Mouse (Mus musculus): ENCODE data around the gene Cacng6.
"Not testable (repeated sequence)": the region's sequence is repeated elsewhere in the genome, so short reads cannot be mapped to it uniquely, and the experiment has no call there.

Cacng6 gene

DNA sequence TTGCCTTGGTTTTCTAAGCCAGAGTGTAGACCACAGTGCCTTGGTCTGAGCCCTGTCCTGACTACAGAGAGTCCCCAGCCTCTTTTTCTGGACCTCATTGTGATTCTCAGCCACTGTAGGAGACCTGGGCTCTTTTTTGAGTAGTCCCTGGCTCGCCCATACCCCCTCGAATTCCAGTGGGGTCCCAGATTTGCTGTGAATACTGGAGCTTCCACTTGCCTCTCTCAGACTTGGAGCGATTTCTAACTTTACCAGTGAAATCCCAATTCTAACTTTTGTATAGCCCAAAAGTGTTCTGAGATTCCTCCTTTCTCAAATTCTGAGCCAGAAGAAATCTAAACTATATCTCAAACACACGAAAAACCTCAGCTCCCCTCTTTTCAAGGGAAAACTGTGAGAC lies at the start of gene Cacng6:
TSS of gene Cacng6 (plus strand) at position 301 of the 400 bp plus-strand sequence.
- DNase-seq (ENCODE audit: low read depth), result no peak

DNA sequence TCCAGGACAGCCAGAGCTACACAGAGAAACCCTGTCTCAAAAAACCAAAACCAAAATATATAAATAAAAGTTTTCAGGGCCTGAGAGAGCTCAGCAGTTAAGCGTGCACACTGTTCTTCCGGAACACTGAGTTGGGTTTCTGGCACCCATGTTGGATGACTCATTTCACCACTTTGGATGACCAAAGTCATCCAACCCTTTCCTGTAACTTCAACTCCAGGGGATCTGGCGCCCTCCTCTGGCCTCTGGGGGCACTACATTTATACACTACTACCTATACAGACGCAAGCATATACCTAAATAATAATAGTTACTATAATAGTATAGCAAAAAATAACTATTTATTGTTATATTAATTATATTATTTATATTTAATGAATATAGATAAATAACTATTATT lies 47.2 kb upstream of the Cacng6 start:
- no peak for DNase-seq (ENCODE audit: low read depth)

GRCm38 (mm10) chr7:3382123-3382522 lies 41.9 kb upstream of the Cacng6 start:
- no peak for DNase-seq (ENCODE audit: low read depth)

GRCm38 (mm10) chr7:3384807-3385319 lies 39.1 kb upstream of the Cacng6 start:
- DNase-seq (ENCODE audit: low read depth), result no peak

- no peak for DNase-seq (ENCODE audit: low read depth)
Measured at GRCm38 (mm10) chr7:3386036-3386730, 37.8 kb upstream of the Cacng6 start.

- DNase-seq (ENCODE audit: low read depth), result no peak
Measured at GRCm38 (mm10) chr7:3387761-3388160, 36.2 kb upstream of the Cacng6 start.

- DNase-seq (ENCODE audit: low read depth), result no peak
Measured at GRCm38 (mm10) chr7:3388885-3389284, 35.1 kb upstream of the Cacng6 start.

- DNase-seq (ENCODE audit: low read depth), result no peak
Measured at GRCm38 (mm10) chr7:3389444-3390412, 34.3 kb upstream of the Cacng6 start.

DNA sequence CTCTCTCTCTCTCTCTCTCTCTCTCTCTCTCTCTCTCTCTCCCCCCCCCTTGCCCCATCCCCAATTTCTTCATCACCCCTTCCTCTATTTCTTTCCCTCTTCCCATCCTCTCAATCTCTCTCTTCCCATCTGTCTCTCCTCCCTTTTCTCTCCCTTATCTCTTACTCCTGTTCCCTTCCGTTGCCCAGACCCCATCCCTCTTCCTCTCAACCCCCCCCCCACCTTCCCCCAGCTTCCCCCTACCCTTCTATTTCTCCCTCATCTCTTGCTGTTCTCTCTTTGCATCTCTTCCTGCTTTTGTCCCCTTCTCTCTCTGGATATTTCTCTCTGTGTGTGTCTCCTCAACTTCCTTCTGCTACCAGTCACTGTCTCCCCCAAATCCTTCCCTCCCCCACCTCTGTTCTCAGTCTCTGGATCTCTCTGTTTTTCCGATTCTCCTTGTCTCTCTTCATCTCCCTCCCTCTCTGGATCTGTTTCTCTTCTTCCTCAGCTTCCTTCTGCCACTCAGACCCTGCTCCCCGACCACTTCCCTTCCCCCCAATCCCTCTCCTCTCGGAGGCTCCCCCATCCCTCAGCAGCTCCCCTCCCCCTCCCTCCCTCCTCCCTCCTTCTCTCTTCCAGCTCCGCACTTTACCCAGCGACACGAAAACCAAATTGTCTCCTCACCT lies 33.4 kb upstream of the Cacng6 start, which contains the start of gene Cacng8:
TSS of gene Cacng8 (plus strand) at position 271 of the 668 bp plus-strand sequence.
- DNase-seq (ENCODE audit: low read depth), result no peak

DNA sequence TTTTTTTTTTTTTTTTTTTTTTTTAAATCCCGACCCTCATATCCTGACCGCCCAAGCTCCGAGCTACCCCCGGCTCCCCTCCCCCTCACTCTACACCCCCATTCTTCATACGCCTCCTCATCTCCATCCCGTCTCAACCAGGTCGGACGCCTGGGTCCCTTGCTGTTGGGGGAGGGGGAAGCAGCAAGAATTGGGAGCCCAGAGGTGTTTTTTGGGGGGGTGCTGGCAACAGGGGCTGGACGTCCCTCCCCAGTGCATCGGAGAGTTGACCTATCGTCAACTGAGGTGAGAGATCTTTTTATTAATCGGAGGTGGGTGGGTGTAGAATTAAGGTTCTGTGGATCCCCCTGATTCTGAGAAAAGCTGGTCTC lies 32.9 kb upstream of the Cacng6 start:
- no peak for DNase-seq (ENCODE audit: low read depth)

- DNase-seq (ENCODE audit: low read depth), result no peak
Measured at GRCm38 (mm10) chr7:3391809-3392208, 32.2 kb upstream of the Cacng6 start.

DNA sequence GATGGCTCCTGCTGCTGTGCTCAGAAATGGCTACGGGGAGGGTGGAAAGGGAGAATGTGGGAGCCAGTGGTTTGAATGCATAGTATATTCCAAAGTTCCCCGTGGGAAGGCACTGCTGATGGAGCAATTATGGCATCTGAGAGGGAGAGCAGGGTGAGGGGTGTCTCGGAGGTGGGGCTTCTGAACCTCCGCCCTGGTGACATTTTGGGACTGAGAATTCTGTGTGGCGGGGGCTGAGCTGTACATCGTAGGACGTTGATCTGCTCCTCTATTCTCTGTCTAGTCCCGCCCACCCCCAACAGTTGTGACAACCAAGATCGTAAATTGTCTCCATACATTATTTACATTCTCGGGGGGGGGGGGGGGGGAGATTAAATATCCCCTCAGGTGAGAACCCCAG lies 26.6 kb upstream of the Cacng6 start:
- no peak for DNase-seq (ENCODE audit: low read depth)

- DNase-seq (ENCODE audit: low read depth), result no peak
Measured at GRCm38 (mm10) chr7:3397797-3398196, 26.2 kb upstream of the Cacng6 start.

- not testable (repeated sequence) for DNase-seq (ENCODE audit: low read depth)
Measured at GRCm38 (mm10) chr7:3398363-3398762, 25.6 kb upstream of the Cacng6 start.

- no peak for DNase-seq (ENCODE audit: low read depth)
Measured at GRCm38 (mm10) chr7:3399937-3400336, 24.1 kb upstream of the Cacng6 start.

DNA sequence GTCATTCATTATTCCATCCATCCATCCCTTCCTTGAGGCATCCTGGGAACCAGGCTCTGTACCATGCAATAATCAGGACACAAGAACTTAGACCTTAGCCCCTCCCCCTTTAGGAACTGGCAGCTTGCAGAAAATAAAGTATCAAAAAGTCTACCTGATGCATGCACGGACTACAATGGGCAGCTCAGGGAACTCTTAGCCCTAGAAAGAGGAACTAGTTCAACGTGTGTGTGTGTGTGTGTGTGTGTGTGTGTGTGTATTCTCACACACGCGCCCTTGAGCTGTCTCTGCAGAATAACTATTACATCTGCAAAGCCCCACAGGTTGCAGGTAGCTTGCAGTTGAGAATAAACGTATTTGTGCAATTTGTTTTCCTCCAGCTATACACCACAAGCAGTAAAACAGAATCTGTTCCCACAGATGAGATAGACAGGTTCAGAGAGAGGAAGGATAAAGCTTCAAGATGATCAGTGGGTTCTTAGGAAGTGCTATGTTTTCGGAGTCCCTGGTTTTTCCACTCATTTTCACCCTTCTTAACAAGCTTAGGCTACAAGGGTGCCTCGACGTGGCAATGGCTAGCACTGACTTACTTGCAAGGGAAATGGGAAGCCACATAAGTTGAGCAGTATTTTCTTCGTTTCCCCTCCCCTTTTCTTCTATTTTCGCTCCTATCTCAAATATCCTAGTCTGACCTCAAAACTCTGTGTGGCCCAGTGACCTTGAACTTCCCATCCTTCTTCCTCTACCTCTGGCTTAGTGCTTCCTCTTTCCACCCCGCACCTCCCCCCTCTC lies 14.1 kb upstream of the Cacng6 start:
- DNase-seq (ENCODE audit: low read depth), result no peak

GRCm38 (mm10) chr7:3411160-3411941 lies 12.6 kb upstream of the Cacng6 start:
- DNase-seq (ENCODE audit: low read depth), result peak; percentile 20

DNA sequence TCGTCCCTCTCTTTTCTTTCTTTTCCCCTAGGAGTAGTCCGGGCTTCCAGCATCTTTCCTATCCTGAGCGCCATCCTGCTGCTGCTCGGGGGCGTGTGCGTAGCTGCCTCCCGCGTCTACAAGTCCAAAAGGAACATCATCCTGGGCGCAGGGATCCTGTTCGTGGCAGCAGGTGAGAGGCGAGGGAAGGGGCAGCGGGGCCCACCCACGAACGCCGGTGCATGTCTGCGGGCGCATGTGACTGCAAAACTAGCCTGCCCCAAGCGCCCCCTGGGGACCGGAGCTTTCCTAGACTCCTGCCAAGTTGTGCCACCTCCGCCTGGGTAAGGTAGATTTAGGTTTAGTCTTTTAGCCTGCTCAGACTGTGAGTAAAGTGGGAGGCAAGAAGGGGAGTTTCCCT lies 12.0 kb upstream of the Cacng6 start:
- no peak for DNase-seq (ENCODE audit: low read depth)

DNA sequence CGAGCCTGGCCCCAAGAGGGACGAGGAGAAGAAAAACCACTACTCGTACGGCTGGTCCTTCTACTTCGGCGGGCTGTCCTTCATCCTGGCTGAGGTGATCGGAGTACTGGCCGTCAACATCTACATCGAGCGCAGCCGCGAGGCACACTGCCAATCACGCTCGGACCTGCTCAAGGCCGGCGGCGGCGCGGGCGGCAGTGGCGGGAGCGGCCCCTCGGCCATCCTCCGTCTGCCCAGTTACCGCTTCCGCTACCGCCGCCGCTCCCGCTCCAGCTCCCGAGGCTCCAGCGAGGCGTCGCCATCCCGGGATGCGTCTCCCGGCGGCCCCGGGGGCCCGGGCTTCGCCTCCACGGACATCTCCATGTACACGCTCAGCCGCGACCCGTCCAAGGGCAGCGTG lies 9.1 kb upstream of the Cacng6 start:
- no peak for DNase-seq (ENCODE audit: low read depth)

DNA sequence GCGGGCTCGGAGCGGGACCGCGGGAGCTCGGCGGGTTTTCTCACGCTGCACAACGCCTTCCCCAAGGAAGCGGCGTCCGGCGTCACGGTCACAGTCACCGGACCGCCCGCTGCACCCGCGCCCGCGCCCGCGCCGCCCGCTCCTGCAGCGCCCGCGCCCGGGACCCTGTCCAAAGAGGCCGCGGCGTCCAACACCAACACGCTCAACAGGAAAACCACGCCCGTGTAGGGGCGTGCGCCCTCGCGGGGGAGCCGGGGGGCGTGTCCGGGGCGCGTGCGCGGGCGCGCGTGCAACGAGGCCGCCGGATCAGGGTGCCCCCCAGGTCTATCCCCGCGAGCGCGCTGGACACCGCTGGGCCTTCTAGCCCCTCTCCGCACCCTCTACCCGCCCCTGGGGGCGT lies 8.6 kb upstream of the Cacng6 start:
- DNase-seq (ENCODE audit: low read depth), result no peak

DNA sequence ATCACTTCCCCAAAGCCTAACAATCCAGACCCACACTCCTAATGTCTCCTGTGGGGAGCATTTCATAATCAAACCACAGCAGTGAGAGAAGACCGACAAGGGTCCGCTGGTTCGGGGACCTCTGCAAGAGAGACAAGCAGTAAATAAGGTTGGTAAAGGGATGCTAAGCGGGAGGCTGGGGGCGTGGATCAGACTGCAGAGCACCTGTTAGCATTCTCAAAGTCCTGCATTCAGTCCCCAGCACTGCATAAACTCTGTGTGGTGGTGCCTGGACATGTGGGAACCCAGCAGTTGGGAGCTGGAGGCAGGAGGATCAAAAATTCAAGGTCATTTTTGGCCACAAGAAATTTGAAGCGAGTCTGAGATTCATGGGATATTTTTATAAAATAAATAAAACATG lies 4.1 kb upstream of the Cacng6 start:
- no peak for DNase-seq (ENCODE audit: low read depth)
